Mouse (Mus musculus): Measurements from ENCODE around the gene Mob4. TPM values are rescaled to one million over a fixed set of nuclear protein-coding genes. Genes with fewer than 3 reads are reported as not detected.
A peak's percentile ranks its signal among the peaks of the same experiment; 100 is the strongest.

Gene Mob4
- polyA plus RNA-seq, 1 experiment from 2014 or later = 183 TPM

DNA sequence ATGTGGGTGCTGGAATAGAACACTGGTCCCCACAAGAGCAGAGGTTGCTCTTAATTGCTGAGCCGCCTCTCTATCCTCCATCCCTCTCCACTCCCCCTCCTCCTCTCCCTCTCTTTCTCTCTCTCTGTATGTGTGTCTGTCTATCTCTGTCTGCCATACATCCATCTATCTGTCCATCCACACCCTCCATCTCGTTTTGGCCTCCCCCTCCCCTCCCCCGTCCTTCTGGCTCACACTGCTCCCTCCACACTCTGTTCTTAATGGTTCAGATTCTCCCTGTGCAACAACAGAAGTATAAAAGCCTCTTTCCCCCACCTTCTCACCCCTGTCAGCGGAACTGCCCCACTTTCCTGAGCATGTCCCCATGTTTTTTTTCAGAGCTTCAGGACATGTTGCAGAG is 36.5 kb downstream of the Mob4 start:
- Histone ChIP-seq H3K27ac (ENCODE audit: low read depth, low read length) (no peak overlapping the region), H3K4me1 (replicated peaks; ENCODE audit: control insufficient read depth, insufficient read depth, low read length) (no peaks in the 10 kb centered on the region), H3K4me2 (replicated peaks; ENCODE audit: low read depth, low read length) (no peak overlapping the region), H3K27me3 (ENCODE audit: control insufficient read depth, insufficient read depth, low read length) (no peaks in the 10 kb centered on the region), H3K9ac (ENCODE audit: low read depth, low read length) (no peak overlapping the region), H3K36me3 (ENCODE audit: control insufficient read depth, insufficient read depth, low read length) (no peaks in the 10 kb centered on the region), H3K9me3 (ENCODE audit: control insufficient read depth, low read length) (no peaks in the 10 kb centered on the region), H3K4me3 (ENCODE audit: low read depth, low read length) (no peak overlapping the region)
- DNase-seq (ENCODE audit: low spot score) = no peak
- no peak for ATAC-seq (ENCODE audit: low FRiP score)
- 80% methylated on average over 4 of the region's 4 CpGs for WGBS

DNA sequence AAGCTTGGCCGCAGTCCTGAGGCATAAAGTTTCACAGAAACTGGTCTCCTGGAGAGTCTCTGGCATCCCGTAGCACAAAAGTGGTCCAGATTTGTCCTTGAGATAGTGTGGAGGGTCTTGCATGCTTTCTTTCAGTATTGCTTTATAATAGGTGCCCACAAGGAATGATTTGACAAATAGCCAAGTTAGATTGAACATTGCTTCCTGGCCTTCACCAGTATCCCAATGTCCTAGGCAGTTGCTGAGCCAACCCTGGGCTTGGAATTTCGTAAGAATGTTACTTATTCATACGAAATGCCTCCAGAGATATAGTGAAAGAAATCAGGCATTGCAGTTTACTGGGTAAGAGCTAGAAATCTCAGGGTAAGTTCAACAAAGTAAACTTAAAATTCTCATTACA is 37.6 kb downstream of the Mob4 start:
- Histone ChIP-seq H3K27ac (ENCODE audit: low read depth, low read length) (no peak overlapping the region), H3K9me3 (ENCODE audit: control insufficient read depth, low read length) (no peaks in the 10 kb centered on the region), H3K27me3 (ENCODE audit: control insufficient read depth, insufficient read depth, low read length) (no peaks in the 10 kb centered on the region), H3K4me2 (replicated peaks; ENCODE audit: low read depth, low read length) (no peak overlapping the region), H3K9ac (ENCODE audit: low read depth, low read length) (no peak overlapping the region), H3K4me1 (replicated peaks; ENCODE audit: control insufficient read depth, insufficient read depth, low read length) (no peaks in the 10 kb centered on the region), H3K36me3 (ENCODE audit: control insufficient read depth, insufficient read depth, low read length) (no peaks in the 10 kb centered on the region), H3K4me3 (ENCODE audit: low read depth, low read length) (no peak overlapping the region)
- WGBS = 94% methylated on average over 4 of the region's 4 CpGs
- ATAC-seq (ENCODE audit: low FRiP score) = no peak
- no peak for DNase-seq (ENCODE audit: low spot score)

DNA sequence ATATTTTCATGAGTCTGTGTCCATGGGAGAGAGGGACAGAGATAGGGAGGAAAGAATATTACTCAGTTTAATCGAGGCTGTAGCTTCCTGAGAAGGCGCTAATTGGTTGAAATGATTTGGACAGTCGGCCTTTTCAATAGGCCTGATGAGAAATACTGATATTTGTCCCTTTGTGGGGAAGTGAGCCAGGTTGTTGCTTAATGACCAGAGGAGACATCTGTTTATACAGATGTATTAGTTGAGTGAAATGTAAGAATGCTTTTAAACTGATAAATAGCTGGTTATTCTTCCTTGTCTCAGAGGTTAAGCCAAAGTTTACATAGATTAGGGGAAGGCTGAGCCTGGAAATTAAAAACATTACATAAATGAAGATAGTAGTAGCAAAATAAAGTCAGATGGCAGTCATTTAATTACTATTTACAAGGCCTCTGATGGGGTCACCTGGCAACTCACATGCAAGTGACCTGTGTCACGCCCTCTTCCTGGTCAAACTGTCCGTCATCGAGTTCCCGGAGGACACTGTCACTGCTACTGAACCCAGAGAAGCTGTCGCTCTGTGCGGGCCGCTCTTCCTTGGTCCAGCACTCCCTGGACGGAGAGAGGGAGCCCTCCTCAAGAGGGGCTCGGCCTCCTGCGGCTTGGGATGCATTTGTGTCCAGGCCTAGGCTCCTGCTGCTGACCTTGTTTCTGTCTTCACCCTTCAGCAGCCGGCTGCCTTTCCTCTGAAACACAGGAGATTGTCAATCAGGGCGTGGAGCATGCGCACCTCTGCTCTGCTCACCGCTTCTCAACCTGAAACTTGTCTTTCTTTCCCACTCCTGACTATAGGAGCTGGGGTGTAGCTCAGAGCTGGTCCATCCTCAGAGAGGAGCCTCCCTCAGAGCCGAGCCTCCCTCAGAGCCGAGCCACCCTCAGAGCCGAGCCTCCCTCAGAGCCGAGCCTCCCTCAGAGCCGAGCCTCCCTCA is 40.6 kb downstream of the Mob4 start:
- no peak overlapping the region for H3K27ac ChIP-seq (ENCODE audit: low read depth, low read length)
- 62% methylated on average over 22 of the region's 22 CpGs for WGBS
- peak; percentile 8 for DNase-seq (ENCODE audit: low spot score)
- no peaks in the 10 kb centered on the region for H3K4me1 ChIP-seq (replicated peaks; ENCODE audit: control insufficient read depth, insufficient read depth, low read length)
- H3K4me3 ChIP-seq (ENCODE audit: low read depth, low read length) = no peak overlapping the region
- H3K4me2 ChIP-seq (replicated peaks; ENCODE audit: low read depth, low read length) = peak overlapping the region; percentile 28; the same call in 1 of the 2 replicates
- ATAC-seq (ENCODE audit: low FRiP score) = 0 out of 2 replicates have a peak, but pooled peaks have one; percentile 25
- H3K9me3 ChIP-seq (ENCODE audit: control insufficient read depth, low read length) = no peaks in the 10 kb centered on the region
- H3K36me3 ChIP-seq (ENCODE audit: control insufficient read depth, insufficient read depth, low read length) = no peaks in the 10 kb centered on the region
- no peaks in the 10 kb centered on the region for H3K27me3 ChIP-seq (ENCODE audit: control insufficient read depth, insufficient read depth, low read length)
- H3K9ac ChIP-seq (ENCODE audit: low read depth, low read length) = no peak overlapping the region

DNA sequence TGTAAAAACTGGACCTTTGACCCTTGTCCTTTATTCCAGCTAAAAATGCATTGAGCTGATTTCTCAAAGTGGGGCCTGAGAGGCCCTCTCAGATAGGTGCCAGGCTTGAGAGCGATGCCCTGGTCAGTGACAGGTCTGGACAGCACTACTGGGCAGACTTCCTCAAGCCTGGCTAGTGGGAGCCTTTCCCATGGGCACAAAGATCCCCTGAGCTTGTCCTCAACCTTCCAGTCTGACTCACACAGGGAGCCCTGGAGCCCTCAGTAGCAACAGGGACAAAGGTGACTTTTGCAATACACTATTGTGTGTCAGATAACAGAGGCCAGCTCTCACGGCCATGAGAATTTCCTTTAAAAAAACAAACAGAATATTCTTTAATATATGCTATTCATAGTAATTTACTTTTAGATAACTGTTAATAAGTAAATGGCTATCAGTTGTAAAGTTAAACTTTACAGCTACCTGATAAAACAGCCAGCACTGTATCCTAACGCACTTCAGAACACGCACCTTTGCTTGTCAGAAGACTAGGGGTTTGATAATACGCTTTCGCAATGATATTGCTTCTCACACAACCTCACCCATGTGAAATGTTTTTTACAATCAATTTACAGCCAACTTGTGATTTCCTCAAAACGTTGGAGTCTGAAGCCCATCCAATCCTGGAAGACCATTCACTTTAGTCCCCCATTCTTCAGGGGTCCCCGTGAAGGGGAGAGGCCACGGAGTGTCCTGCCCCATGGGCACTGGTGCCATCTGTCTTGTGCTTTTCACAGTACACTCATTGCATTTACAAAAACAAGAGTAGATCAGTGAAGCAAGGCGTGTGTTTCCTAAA is 42.9 kb downstream of the Mob4 start:
- H3K27me3 ChIP-seq (ENCODE audit: control insufficient read depth, insufficient read depth, low read length) = no peaks in the 10 kb centered on the region
- DNase-seq (ENCODE audit: low spot score) (no peak), ATAC-seq (ENCODE audit: low FRiP score) (no peak)
- no peaks in the 10 kb centered on the region for H3K36me3 ChIP-seq (ENCODE audit: control insufficient read depth, insufficient read depth, low read length)
- no peaks in the 10 kb centered on the region for H3K4me1 ChIP-seq (replicated peaks; ENCODE audit: control insufficient read depth, insufficient read depth, low read length)
- H3K4me2 ChIP-seq (replicated peaks; ENCODE audit: low read depth, low read length) = no peak overlapping the region
- no peak overlapping the region for H3K9ac ChIP-seq (ENCODE audit: low read depth, low read length)
- no peak overlapping the region for H3K27ac ChIP-seq (ENCODE audit: low read depth, low read length)
- H3K4me3 ChIP-seq (ENCODE audit: low read depth, low read length) = no peak overlapping the region
- WGBS = 85% methylated on average over 10 of the region's 10 CpGs
- H3K9me3 ChIP-seq (ENCODE audit: control insufficient read depth, low read length) = no peaks in the 10 kb centered on the region

DNA sequence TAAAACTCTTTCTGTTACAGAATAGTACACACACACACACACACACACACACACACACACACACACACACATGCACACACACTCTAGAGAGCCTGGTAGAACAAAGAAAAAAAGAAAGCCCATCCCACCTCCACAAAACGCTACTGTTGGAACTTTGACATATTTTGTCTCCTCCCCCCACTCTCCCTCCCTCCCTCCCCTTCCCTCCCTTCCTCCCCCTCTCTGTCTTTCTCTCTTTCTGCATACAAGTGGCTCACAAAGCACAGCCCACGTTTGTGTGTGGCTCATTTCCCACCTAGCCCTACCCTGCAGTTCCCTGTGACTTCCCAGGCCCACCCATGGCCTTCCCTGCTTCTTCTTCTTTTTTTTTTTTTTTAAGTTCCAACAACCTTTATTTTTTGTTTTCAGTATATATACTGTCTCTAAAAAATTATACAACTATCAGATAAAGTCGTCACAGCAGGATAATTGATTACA is 43.6 kb downstream of the Mob4 start:
- Histone ChIP-seq H3K36me3 (ENCODE audit: control insufficient read depth, insufficient read depth, low read length) (no peaks in the 10 kb centered on the region), H3K9ac (ENCODE audit: low read depth, low read length) (no peak overlapping the region), H3K27ac (ENCODE audit: low read depth, low read length) (no peak overlapping the region), H3K4me2 (replicated peaks; ENCODE audit: low read depth, low read length) (no peak overlapping the region), H3K4me1 (replicated peaks; ENCODE audit: control insufficient read depth, insufficient read depth, low read length) (no peaks in the 10 kb centered on the region), H3K4me3 (ENCODE audit: low read depth, low read length) (no peak overlapping the region), H3K9me3 (ENCODE audit: control insufficient read depth, low read length) (no peaks in the 10 kb centered on the region), H3K27me3 (ENCODE audit: control insufficient read depth, insufficient read depth, low read length) (no peaks in the 10 kb centered on the region)
- no peak for DNase-seq (ENCODE audit: low spot score)
- ATAC-seq (ENCODE audit: low FRiP score) = no peak
- WGBS = 36% methylated on average over 3 of the region's 3 CpGs

DNA sequence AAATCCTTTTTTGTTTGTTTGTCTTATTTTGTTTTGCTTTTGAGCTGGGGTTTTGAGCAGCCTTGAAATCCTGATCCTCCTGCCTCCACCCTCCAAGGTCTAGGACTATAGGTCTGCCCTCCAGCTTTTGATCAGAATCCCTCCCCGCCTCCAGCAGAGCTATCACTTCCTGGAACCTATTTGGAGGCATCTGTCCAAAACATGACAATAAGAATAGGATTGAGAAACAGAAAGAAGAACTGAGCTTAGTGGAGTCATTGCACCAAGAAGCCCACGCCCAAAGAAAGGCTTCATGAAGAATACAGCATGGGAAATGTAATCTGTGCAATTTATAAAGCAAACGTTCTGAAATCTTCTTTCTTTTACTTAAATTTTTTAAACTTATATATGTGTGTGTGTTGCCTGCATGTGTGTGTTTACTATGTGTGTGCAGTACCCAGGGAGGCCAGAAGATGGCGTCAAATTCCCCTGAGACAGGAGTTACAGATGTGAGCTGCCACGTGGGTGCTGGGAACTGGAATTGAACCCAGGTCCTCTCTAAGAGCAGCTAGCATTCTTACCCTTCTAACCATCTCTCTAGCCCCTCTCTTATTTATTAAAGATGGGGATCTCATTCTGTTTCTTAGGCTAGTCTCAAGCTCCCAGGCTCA is 49.0 kb downstream of the Mob4 start:
- ATAC-seq (ENCODE audit: low FRiP score) (no peak), DNase-seq (ENCODE audit: low spot score) (no peak)
- no peak overlapping the region for H3K9ac ChIP-seq (ENCODE audit: low read depth, low read length)
- no peak overlapping the region for H3K27ac ChIP-seq (ENCODE audit: low read depth, low read length)
- no peak overlapping the region for H3K4me2 ChIP-seq (replicated peaks; ENCODE audit: low read depth, low read length)
- H3K4me1 ChIP-seq (replicated peaks; ENCODE audit: control insufficient read depth, insufficient read depth, low read length) = no peaks in the 10 kb centered on the region
- no peaks in the 10 kb centered on the region for H3K36me3 ChIP-seq (ENCODE audit: control insufficient read depth, insufficient read depth, low read length)
- no peaks in the 10 kb centered on the region for H3K9me3 ChIP-seq (ENCODE audit: control insufficient read depth, low read length)
- WGBS = 85% methylated on average over 5 of the region's 5 CpGs
- no peaks in the 10 kb centered on the region for H3K27me3 ChIP-seq (ENCODE audit: control insufficient read depth, insufficient read depth, low read length)
- no peak overlapping the region for H3K4me3 ChIP-seq (ENCODE audit: low read depth, low read length)

DNA sequence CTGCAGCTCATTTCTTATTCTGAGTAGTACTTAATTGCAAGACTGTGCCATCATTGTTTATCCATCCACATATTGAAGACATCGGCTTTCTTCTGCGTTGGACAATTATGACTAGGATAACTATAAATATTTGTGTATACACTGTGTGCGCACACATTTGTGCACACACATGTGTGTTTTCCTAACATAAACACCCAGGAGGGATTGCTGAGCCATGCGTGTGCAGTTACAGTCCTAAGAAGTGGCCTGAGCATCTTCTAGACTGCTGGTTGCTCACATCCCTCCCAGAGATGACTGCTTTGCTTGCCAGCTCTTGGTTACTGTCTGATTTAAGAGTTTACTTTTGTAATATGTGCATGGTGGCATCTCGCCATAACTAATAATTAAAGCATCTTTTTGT is 51.4 kb downstream of the Mob4 start:
- no peak for DNase-seq (ENCODE audit: low spot score)
- Histone ChIP-seq H3K27me3 (ENCODE audit: control insufficient read depth, insufficient read depth, low read length) (no peaks in the 10 kb centered on the region), H3K9me3 (ENCODE audit: control insufficient read depth, low read length) (no peaks in the 10 kb centered on the region), H3K4me2 (replicated peaks; ENCODE audit: low read depth, low read length) (no peak overlapping the region), H3K4me1 (replicated peaks; ENCODE audit: control insufficient read depth, insufficient read depth, low read length) (no peaks in the 10 kb centered on the region), H3K4me3 (ENCODE audit: low read depth, low read length) (no peak overlapping the region), H3K9ac (ENCODE audit: low read depth, low read length) (no peak overlapping the region), H3K27ac (ENCODE audit: low read depth, low read length) (no peak overlapping the region), H3K36me3 (ENCODE audit: control insufficient read depth, insufficient read depth, low read length) (no peaks in the 10 kb centered on the region)
- ATAC-seq (ENCODE audit: low FRiP score) = no peak
- 91% methylated on average over 5 of the region's 5 CpGs for WGBS

DNA sequence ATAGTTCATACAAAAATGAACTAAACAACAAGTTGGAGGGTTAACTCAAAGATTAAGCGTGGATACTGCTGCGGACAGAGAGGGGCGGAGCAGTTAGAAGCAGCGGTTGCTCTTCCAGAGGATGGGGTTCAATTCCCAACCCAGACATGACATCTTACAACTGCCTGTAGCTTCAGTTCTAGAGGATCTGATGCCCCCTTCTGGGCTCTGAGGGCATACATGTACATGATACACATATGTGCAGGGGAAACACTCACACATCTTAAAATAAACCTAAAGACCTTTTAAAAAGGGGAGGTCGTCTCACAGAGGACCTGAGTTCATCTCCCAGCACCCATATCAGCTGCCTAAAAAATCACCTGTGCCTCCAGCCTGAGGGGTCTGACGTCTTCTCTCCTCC is 54.7 kb downstream of the Mob4 start:
- no peak overlapping the region for H3K4me3 ChIP-seq (ENCODE audit: low read depth, low read length)
- H3K9me3 ChIP-seq (ENCODE audit: control insufficient read depth, low read length) = no peaks in the 10 kb centered on the region
- 84% methylated on average over 6 of the region's 6 CpGs for WGBS
- DNase-seq (ENCODE audit: low spot score) (no peak), ATAC-seq (ENCODE audit: low FRiP score) (no peak)
- H3K4me2 ChIP-seq (replicated peaks; ENCODE audit: low read depth, low read length) = no peak overlapping the region
- no peak overlapping the region for H3K9ac ChIP-seq (ENCODE audit: low read depth, low read length)
- H3K27me3 ChIP-seq (ENCODE audit: control insufficient read depth, insufficient read depth, low read length) = no peaks in the 10 kb centered on the region
- H3K36me3 ChIP-seq (ENCODE audit: control insufficient read depth, insufficient read depth, low read length) = no peaks in the 10 kb centered on the region
- H3K27ac ChIP-seq (ENCODE audit: low read depth, low read length) = no peak overlapping the region
- H3K4me1 ChIP-seq (replicated peaks; ENCODE audit: control insufficient read depth, insufficient read depth, low read length) = no peaks in the 10 kb centered on the region

Data from hindbrain, embryonic 11.5 days (tissue).